Mouse (Mus musculus) kidney, embryonic 14.5 days (tissue): ENCODE measurements at regions not wholly inside any gene's neighbourhood (a gene's known extent, or its start where the extent isn't known, plus 50 kb on each side); places are given as distances from the start of the nearest gene placed in this dataset.

Experiments
- ATAC-seq: fragments of 200-750 bp; cut with Nextera tagmentation; 2 replicates; pipeline ENCODE4 v1.8.0; 2017; ENCODE audit warnings: moderate number of reproducible peaks, mild to moderate bottlenecking, moderate TSS enrichment, moderate library complexity; ENCODE audit not compliant: low FRiP score, low TSS enrichment
- H3K27ac ChIP-seq: fragments of 300-500 bp; sonication (generic); 2 replicates; pipeline ENCODE4 v1.5.1; 2014; ENCODE audit warnings: low read depth, mild to moderate bottlenecking, low read length, moderate library complexity, mixed read lengths
- H3K27me3 ChIP-seq: fragments of 300-500 bp; sonication (generic); 2 replicates; pipeline ENCODE4 v1.6.1; 2014; ENCODE audit warnings: mild to moderate bottlenecking, low read length; ENCODE audit not compliant: control insufficient read depth, insufficient read depth
- H3K36me3 ChIP-seq: fragments of 300-500 bp; sonication (generic); 2 replicates; pipeline ENCODE4 v1.6.1; 2014; ENCODE audit warnings: low read length, mixed read lengths; ENCODE audit not compliant: control insufficient read depth, insufficient read depth
- H3K4me1 ChIP-seq: fragments of 300-500 bp; sonication (generic); 2 replicates; pipeline ENCODE4 v1.6.1; 2014; ENCODE audit warnings: low read length, mixed read lengths; ENCODE audit not compliant: control insufficient read depth, insufficient read depth
- H3K4me2 ChIP-seq: fragments of 300-500 bp; sonication (generic); replicated peaks from 2 replicates; pipeline ENCODE4 v1.6.1; 2014; ENCODE audit warnings: low read depth, mild to moderate bottlenecking, low read length
- H3K4me3 ChIP-seq: fragments of 300-500 bp; sonication (generic); 2 replicates; pipeline ENCODE4 v1.5.1; 2014; ENCODE audit warnings: mild to moderate bottlenecking, low read length
- H3K9ac ChIP-seq: fragments of 300-500 bp; sonication (generic); 2 replicates; pipeline ENCODE4 v1.6.1; 2014; ENCODE audit warnings: low read depth, mild to moderate bottlenecking, low read length, moderate library complexity
- H3K9me3 ChIP-seq: fragments of 300-500 bp; sonication (generic); 2 replicates; pipeline ENCODE4 v1.6.1; 2016; ENCODE audit warnings: low read length; ENCODE audit not compliant: control insufficient read depth
- WGBS: fragments of 180-500 bp; shearing (Covaris S2); extraction: QIAGEN DNeasy Blood & Tissue Kit; methylation state at CpG from one replicate; pipeline ENCODE4 v1.1.7; 2014; 5-methylcytosine and 5-hydroxymethylcytosine counted together

GRCm38 (mm10) chr9:91069496-91069895 is 292.7 kb upstream of the Zic4 start:
- no peak overlapping the region for H3K9ac ChIP-seq
- H3K27me3 ChIP-seq, result no peaks in the 10 kb centered on the region
- no peak overlapping the region for H3K27ac ChIP-seq
- no peak for ATAC-seq
- no peaks in the 10 kb centered on the region for H3K36me3 ChIP-seq
- no peak overlapping the region for H3K4me2 ChIP-seq
- 69% methylated on average over 5 of the region's 5 CpGs for WGBS
- no peaks in the 10 kb centered on the region for H3K9me3 ChIP-seq
- no peaks in the 10 kb centered on the region for H3K4me1 ChIP-seq
- H3K4me3 ChIP-seq, result no peak overlapping the region

- H3K4me2 ChIP-seq, result no peak overlapping the region
- WGBS, result 70% methylated on average over 4 of the region's 4 CpGs
- no peaks in the 10 kb centered on the region for H3K36me3 ChIP-seq
Observed at GRCm38 (mm10) chr9:91073366-91074174, 288.6 kb upstream of the Zic4 start.

GRCm38 (mm10) chr9:91074175-91074480 is 288.1 kb upstream of the Zic4 start:
- no peaks in the 10 kb centered on the region for H3K36me3 ChIP-seq
- WGBS, result 26% methylated on average over 5 of the region's 5 CpGs
- H3K9ac ChIP-seq, result no peak overlapping the region
- H3K4me3 ChIP-seq, result no peak overlapping the region
- H3K27me3 ChIP-seq, result no peaks in the 10 kb centered on the region
- H3K9me3 ChIP-seq, result no peaks in the 10 kb centered on the region
- no peaks in the 10 kb centered on the region for H3K4me1 ChIP-seq
- no peak overlapping the region for H3K4me2 ChIP-seq
- H3K27ac ChIP-seq, result no peak overlapping the region
- no peak for ATAC-seq

More at GRCm38 (mm10) chr9:91073366-91074174, 288.6 kb upstream of the Zic4 start:
- no peak overlapping the region for H3K27ac ChIP-seq
- H3K4me3 ChIP-seq, result no peak overlapping the region
- no peaks in the 10 kb centered on the region for H3K27me3 ChIP-seq
- no peaks in the 10 kb centered on the region for H3K4me1 ChIP-seq
- ATAC-seq, result no peak
- H3K9ac ChIP-seq, result no peak overlapping the region
- no peaks in the 10 kb centered on the region for H3K9me3 ChIP-seq

GRCm38 (mm10) chr9:91077490-91077889 is 284.7 kb upstream of the Zic4 start:
- no peak for ATAC-seq
- Histone ChIP-seq H3K4me2 (no peak overlapping the region), H3K27ac (no peak overlapping the region), H3K4me3 (no peak overlapping the region), H3K27me3 (no peaks in the 10 kb centered on the region), H3K4me1 (no peaks in the 10 kb centered on the region), H3K36me3 (no peaks in the 10 kb centered on the region), H3K9ac (no peak overlapping the region), H3K9me3 (no peaks in the 10 kb centered on the region)
- 57% methylated on average over 1 of the region's 1 CpGs for WGBS

- no peaks in the 10 kb centered on the region for H3K9me3 ChIP-seq
- no peak overlapping the region for H3K4me2 ChIP-seq
- no peaks in the 10 kb centered on the region for H3K27me3 ChIP-seq
- ATAC-seq, result no peak
- H3K27ac ChIP-seq, result no peak overlapping the region
- WGBS, result 38% methylated on average over 1 of the region's 1 CpGs
- H3K36me3 ChIP-seq, result no peaks in the 10 kb centered on the region
- no peaks in the 10 kb centered on the region for H3K4me1 ChIP-seq
- no peak overlapping the region for H3K9ac ChIP-seq
- H3K4me3 ChIP-seq, result no peak overlapping the region
Observed at GRCm38 (mm10) chr9:91083791-91084190, 278.4 kb upstream of the Zic4 start.

GRCm38 (mm10) chr9:91085923-91086322 is 276.3 kb upstream of the Zic4 start:
- H3K27ac ChIP-seq, result no peak overlapping the region
- WGBS, result 85% methylated on average over 3 of the region's 3 CpGs
- no peak for ATAC-seq
- no peaks in the 10 kb centered on the region for H3K4me1 ChIP-seq
- H3K4me2 ChIP-seq, result no peak overlapping the region
- H3K36me3 ChIP-seq, result no peaks in the 10 kb centered on the region
- H3K9me3 ChIP-seq, result no peaks in the 10 kb centered on the region
- H3K9ac ChIP-seq, result no peak overlapping the region
- H3K4me3 ChIP-seq, result no peak overlapping the region
- no peaks in the 10 kb centered on the region for H3K27me3 ChIP-seq

- no peak overlapping the region for H3K27ac ChIP-seq
- H3K9me3 ChIP-seq, result no peaks in the 10 kb centered on the region
- H3K9ac ChIP-seq, result no peak overlapping the region
- H3K27me3 ChIP-seq, result no peaks in the 10 kb centered on the region
- H3K4me3 ChIP-seq, result no peak overlapping the region
- H3K36me3 ChIP-seq, result no peaks in the 10 kb centered on the region
- ATAC-seq, result no peak
- no peaks in the 10 kb centered on the region for H3K4me1 ChIP-seq
- WGBS, result 60% methylated on average over 2 of the region's 2 CpGs
- no peak overlapping the region for H3K4me2 ChIP-seq
Observed at GRCm38 (mm10) chr9:91089348-91089747, 272.9 kb upstream of the Zic4 start.

- Histone ChIP-seq H3K27ac (no peak overlapping the region), H3K9ac (no peak overlapping the region), H3K27me3 (no peaks in the 10 kb centered on the region), H3K4me1 (no peaks in the 10 kb centered on the region), H3K36me3 (no peaks in the 10 kb centered on the region), H3K4me3 (no peak overlapping the region), H3K4me2 (no peak overlapping the region), H3K9me3 (no peaks in the 10 kb centered on the region)
- no peak for ATAC-seq
- 86% methylated on average over 1 of the region's 1 CpGs for WGBS
Observed at GRCm38 (mm10) chr9:91091421-91092050, 270.7 kb upstream of the Zic4 start.

- Histone ChIP-seq H3K27me3 (no peaks in the 10 kb centered on the region), H3K4me2 (no peak overlapping the region), H3K36me3 (no peaks in the 10 kb centered on the region), H3K27ac (no peak overlapping the region), H3K4me1 (no peaks in the 10 kb centered on the region), H3K4me3 (no peak overlapping the region), H3K9ac (no peak overlapping the region), H3K9me3 (no peaks in the 10 kb centered on the region)
- WGBS, result 42% methylated on average over 1 of the region's 1 CpGs
- ATAC-seq, result no peak
Observed at GRCm38 (mm10) chr9:91101614-91102407, 260.4 kb upstream of the Zic4 start.
